Mouse (Mus musculus) E14TG2a.4 (cell line): Measurements from ENCODE around the gene Vsig10.
"Not testable (repeated sequence)": the region's sequence is repeated elsewhere in the genome, so short reads cannot be mapped to it uniquely, and the experiment has no call there.

Experiments used
- H3K27me3 ChIP-seq: 2 replicates; pipeline ENCODE4 v1.6.1; 2014; ENCODE audit warnings: low read length, control low read depth; ENCODE audit not compliant: insufficient read depth
- H3K36me3 ChIP-seq: 2 replicates; pipeline ENCODE4 v1.6.1; 2014; ENCODE audit warnings: low read length, control low read depth; ENCODE audit not compliant: insufficient read depth
- H3K4me1 ChIP-seq: replicated peaks from 2 replicates; pipeline ENCODE4 v1.6.1; 2014; ENCODE audit warnings: low read depth, low read length, control low read depth
- H3K4me3 ChIP-seq: replicated peaks from 2 replicates; pipeline ENCODE4 v1.5.1; 2014; ENCODE audit warnings: mild to moderate bottlenecking, low read length
- H3K9me3 ChIP-seq: 2 replicates; pipeline ENCODE4 v1.6.1; 2014; ENCODE audit warnings: low read length, control low read depth
- CTCF ChIP-seq: conservative IDR thresholded peaks from 2 replicates; pipeline ENCODE4 v1.5.1; 2014; ENCODE audit warnings: low read length
- NANOG ChIP-seq: IDR thresholded peaks from 2 replicates; pipeline ENCODE4 v1.6.1; 2014; ENCODE audit warnings: borderline replicate concordance, low read length, mixed read lengths
- POU5F1 ChIP-seq: IDR thresholded peaks from 2 replicates; pipeline ENCODE4 v1.6.1; 2014; ENCODE audit warnings: low read length, borderline replicate concordance

The Vsig10 gene

GRCm38 (mm10) chr5:117373418-117373817 lies 54.5 kb downstream of the Vsig10 start:
- H3K9me3 ChIP-seq = no peaks in the 10 kb centered on the region
- H3K27me3 ChIP-seq = no peaks in the 10 kb centered on the region
- no peak overlapping the region for H3K4me3 ChIP-seq
- peaks cover 100% of the 10 kb centered on the region for H3K36me3 ChIP-seq
- no peak for TF ChIP-seq NANOG
- no peak for TF ChIP-seq CTCF
- TF ChIP-seq POU5F1 = no peak
- H3K4me1 ChIP-seq = peaks cover 84% of the 10 kb centered on the region

GRCm38 (mm10) chr5:117374372-117375049 lies 55.6 kb downstream of the Vsig10 start:
- no peaks in the 10 kb centered on the region for H3K27me3 ChIP-seq
- TF ChIP-seq CTCF (no peak), POU5F1 (no peak), NANOG (no peak)
- H3K36me3 ChIP-seq = peaks cover 100% of the 10 kb centered on the region
- H3K9me3 ChIP-seq = no peaks in the 10 kb centered on the region
- no peak overlapping the region for H3K4me3 ChIP-seq
- H3K4me1 ChIP-seq = peaks cover 84% of the 10 kb centered on the region

GRCm38 (mm10) chr5:117376331-117376761 lies 57.5 kb downstream of the Vsig10 start:
- Histone ChIP-seq H3K36me3 (peaks cover 100% of the 10 kb centered on the region), H3K9me3 (no peaks in the 10 kb centered on the region), H3K27me3 (no peaks in the 10 kb centered on the region), H3K4me3 (no peak overlapping the region), H3K4me1 (peaks cover 83% of the 10 kb centered on the region)
- TF ChIP-seq CTCF (no peak), NANOG (no peak), POU5F1 (no peak)

GRCm38 (mm10) chr5:117377731-117378130 lies 58.8 kb downstream of the Vsig10 start:
- H3K27me3 ChIP-seq, H3K4me3 ChIP-seq, H3K9me3 ChIP-seq: not testable (repeated sequence)
- Histone ChIP-seq H3K4me1 (peaks cover 92% of the 10 kb centered on the region), H3K36me3 (peaks cover 100% of the 10 kb centered on the region)

DNA sequence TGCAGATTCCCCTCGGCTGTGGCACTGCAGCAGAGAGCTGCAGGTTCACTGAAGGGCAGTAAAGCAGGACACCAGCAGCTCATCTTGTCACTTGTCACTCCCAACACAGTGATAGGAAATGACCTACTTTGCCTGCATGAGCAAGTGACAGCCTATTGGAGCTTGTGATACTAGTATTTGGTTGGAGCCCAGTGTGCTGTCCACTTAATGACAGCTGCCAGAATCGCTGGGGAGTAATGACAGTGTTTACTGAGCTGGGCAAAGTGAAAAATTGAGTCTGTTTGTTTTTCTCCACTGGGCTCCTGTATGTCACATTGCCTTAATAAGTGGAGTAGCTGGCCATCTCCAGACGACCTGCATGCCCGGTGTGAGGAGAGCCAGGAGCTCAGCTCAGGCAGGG lies 61.3 kb downstream of the Vsig10 start:
- Histone ChIP-seq H3K36me3 (peaks cover 100% of the 10 kb centered on the region), H3K4me1 (peaks cover 93% of the 10 kb centered on the region), H3K27me3 (no peaks in the 10 kb centered on the region), H3K9me3 (no peaks in the 10 kb centered on the region), H3K4me3 (no peak overlapping the region)
- TF ChIP-seq CTCF (no peak), NANOG (no peak), POU5F1 (no peak)

- H3K4me1 ChIP-seq = peaks cover 93% of the 10 kb centered on the region
- H3K36me3 ChIP-seq = peaks cover 100% of the 10 kb centered on the region
- H3K9me3 ChIP-seq = no peaks in the 10 kb centered on the region
- TF ChIP-seq NANOG = no peak
- peak; percentile 24 for TF ChIP-seq CTCF
- no peak for TF ChIP-seq POU5F1
- H3K4me3 ChIP-seq = peak overlapping the region; percentile 35; the same call in 1 of the 2 replicates
- H3K27me3 ChIP-seq = no peaks in the 10 kb centered on the region
These were observed 62.9 kb downstream of the Vsig10 start for GRCm38 (mm10) chr5:117381785-117382184.

- no peaks in the 10 kb centered on the region for H3K27me3 ChIP-seq
- TF ChIP-seq CTCF (no peak), POU5F1 (no peak), NANOG (no peak)
- peaks cover 99% of the 10 kb centered on the region for H3K36me3 ChIP-seq
- H3K4me1 ChIP-seq = peaks cover 98% of the 10 kb centered on the region
- 0 out of 2 replicates have a peak overlapping the region, but pooled peaks have one; percentile 10 for H3K4me3 ChIP-seq
- no peaks in the 10 kb centered on the region for H3K9me3 ChIP-seq
These were observed 64.3 kb downstream of the Vsig10 start for GRCm38 (mm10) chr5:117383198-117383597.

GRCm38 (mm10) chr5:117388296-117388751 lies 69.4 kb downstream of the Vsig10 start:
- Histone ChIP-seq H3K36me3 (peaks cover 65% of the 10 kb centered on the region), H3K27me3 (no peaks in the 10 kb centered on the region), H3K9me3 (peaks cover 29% of the 10 kb centered on the region), H3K4me3 (peak overlapping the region; percentile 100), H3K4me1 (peaks cover 56% of the 10 kb centered on the region)
- peak; percentile 65 for TF ChIP-seq CTCF
- TF ChIP-seq NANOG = no peak

DNA sequence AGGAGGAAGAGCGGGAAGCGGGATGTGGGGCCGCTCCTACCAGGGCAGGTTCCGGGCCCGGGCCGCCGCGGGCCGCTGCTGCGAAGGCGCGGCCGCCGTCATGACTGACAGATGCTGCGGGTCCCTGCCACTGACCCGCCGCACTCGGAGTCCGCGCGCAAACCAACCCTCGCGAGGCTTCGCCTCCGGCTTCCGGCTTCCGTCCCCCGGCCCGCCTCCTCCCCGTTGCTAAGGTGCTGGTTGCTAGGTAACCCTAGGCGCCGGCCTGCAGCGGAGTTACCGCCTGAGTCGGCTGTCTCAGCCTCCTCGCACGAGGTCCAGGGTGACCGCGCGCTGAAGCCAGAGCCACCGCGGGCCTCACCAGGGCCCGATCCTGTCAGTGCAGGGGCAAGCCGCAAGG lies 70.0 kb downstream of the Vsig10 start, which contains the start of gene Rfc5:
Gene Rfc5, minus strand, starts transcription at position 171 of the 400 bp plus-strand sequence.
- peaks cover 34% of the 10 kb centered on the region for H3K9me3 ChIP-seq
- H3K36me3 ChIP-seq = peaks cover 59% of the 10 kb centered on the region
- peaks cover 50% of the 10 kb centered on the region for H3K4me1 ChIP-seq
- peak within 1 kb of the TSS; percentile 100 for H3K4me3 ChIP-seq
- H3K27me3 ChIP-seq = no peaks in the 10 kb centered on the region
- no peak for TF ChIP-seq CTCF
- no peak for TF ChIP-seq NANOG
- TF ChIP-seq POU5F1 = no peak
